Mouse (Mus musculus) bone marrow, adult 2 months (tissue): ENCODE data around the gene Lingo4.

ENCODE experiments used
- CTCF ChIP-seq: fragments of 200-500 bp; IDR thresholded peaks from 2 replicates; pipeline ENCODE4 v1.5.1; 2011; ENCODE audit warnings: low read length, control low read depth; ENCODE audit not compliant: control insufficient read depth, insufficient read depth
- POLR2A ChIP-seq: fragments of 200-500 bp; IDR thresholded peaks from 2 replicates; pipeline ENCODE4 v1.6.1; 2011; ENCODE audit warnings: low read depth, mild to moderate bottlenecking, control low read depth, low read length, borderline replicate concordance; ENCODE audit not compliant: control insufficient read depth

- no peak for TF ChIP-seq CTCF
- no peak for TF ChIP-seq POLR2A
These were observed 18.3 kb upstream of the Lingo4 start for GRCm38 (mm10) chr3:94379831-94380510.
